Mouse (Mus musculus) 416B (cell line): Measurements from ENCODE around the gene Lamtor4.

ENCODE experiments used
- DNase-seq: peaks from one replicate; pipeline ENCODE4 v3.0.0; 2011; ENCODE audit warnings: low read depth

Gene Lamtor4

DNA sequence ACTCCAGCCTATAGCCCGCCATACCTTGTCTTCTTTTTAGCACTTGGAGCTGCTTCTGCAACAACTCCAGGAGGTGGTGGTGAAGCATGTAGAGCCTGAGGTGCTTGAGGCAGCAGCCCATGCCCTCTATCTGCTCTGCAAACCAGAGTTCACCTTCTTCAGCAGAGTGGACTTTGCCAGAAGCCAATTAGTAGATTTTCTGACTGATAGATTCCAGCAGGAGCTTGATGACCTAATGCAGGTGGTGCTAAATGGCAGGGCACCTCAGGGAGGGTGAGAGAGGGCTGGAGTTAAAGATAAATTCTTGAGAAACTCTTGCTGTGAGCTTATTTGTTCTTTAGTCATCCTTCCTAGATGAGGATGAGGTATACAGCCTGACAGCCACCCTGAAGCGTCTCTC, 44.3 kb downstream of the Lamtor4 start:
- DNase-seq, result no peak
